Mouse (Mus musculus): ENCODE data around the gene Hint3.
"Not testable (repeated sequence)": the region's sequence is repeated elsewhere in the genome, so short reads cannot be mapped to it uniquely, and the experiment has no call there.

GRCm38 (mm10) chr10:30636474-30637154 lies 7.2 kb upstream of the Hint3 start:
- TF ChIP-seq CTCF, EP300 (IDR thresholded peaks at IDR 0.05; ENCODE audit: low read depth): not testable (repeated sequence)
